Mouse (Mus musculus) olfactory bulb, adult 2 months (tissue): Measurements from ENCODE around the gene Il4ra. TPM values are rescaled to one million over a fixed set of nuclear protein-coding genes. Genes with fewer than 3 reads are reported as not detected.
A peak's percentile ranks its signal among the peaks of the same experiment; 100 is the strongest.

Source experiments
- H3K27ac ChIP-seq: fragments of 200-500 bp; 2 replicates; pipeline ENCODE4 v1.5.1; 2012; ENCODE audit warnings: low read depth, low read length; ENCODE audit not compliant: insufficient read depth
- H3K4me1 ChIP-seq: fragments of 200-500 bp; 2 replicates; pipeline ENCODE4 v1.6.1; 2012; ENCODE audit warnings: low read length; ENCODE audit not compliant: control insufficient read depth, insufficient read depth
- H3K4me3 ChIP-seq: fragments of 200-500 bp; 2 replicates; pipeline ENCODE4 v1.5.1; 2012; ENCODE audit warnings: mild to moderate bottlenecking, low read depth, low read length, moderate library complexity; ENCODE audit not compliant: insufficient read depth
- CTCF ChIP-seq: fragments of 200-500 bp; IDR thresholded peaks from 2 replicates; pipeline ENCODE4 v1.5.1; 2012; ENCODE audit warnings: low read depth, mild to moderate bottlenecking, low read length, moderate library complexity; ENCODE audit not compliant: insufficient read depth
- POLR2A ChIP-seq: fragments of 200-500 bp; IDR thresholded peaks from 2 replicates; pipeline ENCODE4 v1.6.1; 2012; ENCODE audit warnings: mild to moderate bottlenecking, low read depth, low read length, moderate library complexity; ENCODE audit not compliant: insufficient read depth
- WGBS: fragments of 180-500 bp; shearing (Covaris S2); methylation state at CpG from one replicate; pipeline ENCODE4 v1.1.7; 2018; 5-methylcytosine and 5-hydroxymethylcytosine counted together
- polyA plus RNA-seq: library from polyadenylated mRNA; stranded (reverse); fragments of >200 nt; gene quantifications from 2 replicates; pipeline ENCODE4 v1.2.4, GENCODE M21; 2012; ENCODE audit warnings: low replicate concordance; ENCODE audit not compliant: missing spikeins, insufficient read depth, insufficient read length

Gene Il4ra
- polyA plus RNA-seq, 1 experiment = not detected

DNA sequence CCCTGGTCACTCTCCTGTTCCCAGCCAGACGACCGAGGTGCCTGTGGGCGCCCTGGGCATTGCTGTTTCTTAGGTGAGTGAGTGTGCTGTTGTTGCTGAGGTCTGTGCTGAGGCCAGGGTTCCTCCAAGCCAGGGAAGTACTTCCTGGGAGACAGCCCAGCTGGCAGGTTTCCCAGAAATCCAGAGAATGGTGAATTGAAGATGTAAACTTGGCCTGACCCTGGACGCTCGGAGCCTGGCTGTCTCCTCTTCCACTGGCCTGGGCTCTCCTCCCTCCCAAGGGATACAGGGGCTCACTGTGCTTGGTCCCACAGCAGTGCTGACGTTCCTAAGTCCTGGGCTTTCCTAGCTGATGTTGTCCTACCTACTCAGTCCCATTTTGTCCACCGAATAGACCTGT lies 25.1 kb downstream of the Il4ra start:
- WGBS = 53% methylated on average over 7 of the region's 7 CpGs
- no peak for TF ChIP-seq POLR2A
- TF ChIP-seq CTCF = no peak
- H3K4me3 ChIP-seq = no peak overlapping the region
- H3K4me1 ChIP-seq = peaks cover 14% of the 10 kb centered on the region
- H3K27ac ChIP-seq = no peak overlapping the region

DNA sequence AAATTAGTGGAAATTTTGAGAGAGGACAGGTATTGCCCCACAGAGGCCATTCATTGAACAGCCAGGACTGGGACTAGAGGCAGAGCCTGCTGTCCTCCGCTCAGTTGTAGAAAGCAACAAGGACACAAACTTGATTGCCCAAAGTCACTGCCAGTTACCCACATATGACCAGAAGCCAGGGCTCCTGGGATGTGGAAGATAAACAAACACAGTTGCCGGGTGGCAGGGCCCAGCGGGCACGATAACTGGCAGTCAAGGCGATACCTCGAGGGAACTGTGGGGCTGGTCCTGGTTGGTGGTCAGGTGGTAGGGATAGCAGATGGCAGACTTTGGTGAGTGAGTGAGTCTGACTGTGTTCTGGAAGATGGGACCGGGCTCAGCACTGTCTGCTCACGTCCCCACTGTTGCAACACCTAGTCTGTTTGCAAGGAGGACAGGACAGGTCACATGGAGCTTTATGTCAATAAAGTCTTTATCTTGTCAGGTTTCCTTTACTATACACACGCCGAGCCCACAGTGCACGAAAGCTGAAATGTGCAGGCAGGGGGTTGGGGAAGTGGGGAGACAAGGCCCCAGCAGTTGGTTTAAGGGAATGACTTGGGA lies 25.7 kb downstream of the Il4ra start:
- WGBS = 91% methylated on average over 11 of the region's 11 CpGs

GRCm38 (mm10) chr7:125578106-125578505 lies 26.2 kb downstream of the Il4ra start:
- no peak for TF ChIP-seq POLR2A
- TF ChIP-seq CTCF = no peak
- H3K4me1 ChIP-seq = peaks cover 14% of the 10 kb centered on the region
- WGBS = 91% methylated on average over 3 of the region's 3 CpGs

More for the DNA sequence above, 25.7 kb downstream of the Il4ra start:
- no peak for TF ChIP-seq POLR2A
- TF ChIP-seq CTCF = no peak
- Histone ChIP-seq H3K4me1 (peaks cover 14% of the 10 kb centered on the region), H3K27ac (no peak overlapping the region), H3K4me3 (no peak overlapping the region)

GRCm38 (mm10) chr7:125579545-125580219 lies 27.8 kb downstream of the Il4ra start:
- peaks cover 14% of the 10 kb centered on the region for H3K4me1 ChIP-seq
- WGBS = 91% methylated on average over 9 of the region's 9 CpGs
- no peak overlapping the region for H3K27ac ChIP-seq
- TF ChIP-seq CTCF (no peak), POLR2A (no peak)
- H3K4me3 ChIP-seq = no peak overlapping the region

More at GRCm38 (mm10) chr7:125578106-125578505, 26.2 kb downstream of the Il4ra start:
- Histone ChIP-seq H3K4me3 (no peak overlapping the region), H3K27ac (no peak overlapping the region)

GRCm38 (mm10) chr7:125580220-125580549 lies 28.3 kb downstream of the Il4ra start:
- WGBS = 97% methylated on average over 1 of the region's 1 CpGs
- TF ChIP-seq POLR2A = no peak
- no peak for TF ChIP-seq CTCF
- Histone ChIP-seq H3K27ac (no peak overlapping the region), H3K4me1 (peaks cover 14% of the 10 kb centered on the region), H3K4me3 (no peak overlapping the region)

GRCm38 (mm10) chr7:125580625-125581316 lies 28.9 kb downstream of the Il4ra start:
- peaks cover 14% of the 10 kb centered on the region for H3K4me1 ChIP-seq
- H3K4me3 ChIP-seq = peak overlapping the region; percentile 52
- 7% methylated on average over 16 of the region's 16 CpGs for WGBS
- TF ChIP-seq POLR2A = no peak
- no peak for TF ChIP-seq CTCF
- H3K27ac ChIP-seq = no peak overlapping the region

- Histone ChIP-seq H3K4me3 (peak overlapping the region; percentile 52), H3K27ac (no peak overlapping the region), H3K4me1 (peaks cover 14% of the 10 kb centered on the region)
- no peak for TF ChIP-seq POLR2A
- TF ChIP-seq CTCF = peak; percentile 96
- WGBS = under 1% methylated on average over 21 of the region's 21 CpGs
Measured at GRCm38 (mm10) chr7:125581317-125581672, 29.4 kb downstream of the Il4ra start.

GRCm38 (mm10) chr7:125583325-125584004 lies 31.5 kb downstream of the Il4ra start:
- TF ChIP-seq POLR2A = no peak
- TF ChIP-seq CTCF = no peak
- 84% methylated on average over 6 of the region's 6 CpGs for WGBS
- Histone ChIP-seq H3K27ac (no peak overlapping the region), H3K4me1 (peaks cover 5% of the 10 kb centered on the region; the same call in 1 of the 2 replicates), H3K4me3 (no peak overlapping the region)
